Mouse (Mus musculus): ENCODE measurements at regions not wholly inside any gene's neighbourhood (a gene's known extent, or its start where the extent isn't known, plus 50 kb on each side); places are given as distances from the start of the nearest gene placed in this dataset.

DNA sequence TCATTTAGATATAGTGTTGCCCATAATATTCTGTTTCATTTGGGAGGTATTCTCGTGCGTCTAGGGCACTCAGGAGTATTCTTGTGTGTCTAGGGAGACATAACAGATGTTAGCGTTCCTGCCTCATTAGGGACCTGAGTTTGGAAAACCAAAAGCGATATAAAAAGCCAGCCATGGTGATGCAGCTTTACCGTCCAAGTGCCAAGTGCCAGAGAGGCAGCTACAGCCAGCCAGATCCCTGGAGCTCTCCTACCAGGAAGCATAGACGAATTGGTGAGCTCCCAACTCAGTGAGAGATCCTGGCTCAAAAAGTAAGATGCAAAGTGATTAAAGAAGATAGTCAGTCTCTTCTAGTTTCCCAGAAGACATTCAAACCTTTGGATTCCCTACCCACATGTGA is 308.3 kb upstream of the Sox9 start:
- intact Hi-C loops (cut with DNase I): no loop called here
- no peak for DNase-seq

DNA sequence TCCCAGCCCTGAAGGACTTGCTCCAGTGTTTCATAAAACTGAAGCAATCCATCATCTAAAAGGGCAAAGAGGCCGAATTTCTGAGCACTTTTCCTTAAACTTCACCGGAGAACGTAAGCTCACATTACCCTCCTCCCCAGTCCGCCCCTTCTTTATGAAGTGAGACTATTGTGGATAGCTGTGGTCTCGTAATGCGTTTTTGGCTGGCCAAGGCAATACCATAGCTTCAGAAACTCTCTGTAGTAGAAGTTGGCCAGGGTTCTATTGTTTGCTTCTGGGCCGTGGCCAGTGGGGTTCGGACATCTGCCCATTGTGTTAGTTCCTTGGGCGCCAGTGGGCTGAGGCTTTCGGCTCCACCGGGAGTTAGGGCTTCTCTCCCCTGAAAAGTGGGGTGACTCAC is 301.7 kb upstream of the Sox9 start:
- intact Hi-C loops (cut with DNase I): no loop called here
- no peak for DNase-seq

DNA sequence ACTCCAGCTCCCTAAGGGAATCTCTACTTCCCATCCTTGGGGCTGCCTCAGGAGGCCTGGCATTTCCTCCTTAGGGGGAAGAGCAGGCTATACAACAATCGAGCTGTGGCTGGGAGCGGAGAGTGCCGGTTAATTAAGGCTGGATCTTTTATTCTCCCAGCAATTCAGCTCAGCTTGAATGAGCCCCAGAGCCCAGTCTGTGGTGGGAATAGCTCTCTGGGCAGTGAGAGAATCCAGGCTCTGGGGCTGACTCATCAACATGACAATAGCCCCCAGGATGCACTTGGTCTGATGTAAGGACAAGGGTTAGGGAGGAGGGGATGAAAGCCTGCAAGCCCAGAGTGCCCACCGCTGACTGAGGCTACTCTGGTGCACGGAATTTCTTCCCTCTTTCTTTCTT is 280.2 kb upstream of the Sox9 start:
- DNase-seq: no peak
- intact Hi-C loops (cut with DNase I): no loop called here

DNA sequence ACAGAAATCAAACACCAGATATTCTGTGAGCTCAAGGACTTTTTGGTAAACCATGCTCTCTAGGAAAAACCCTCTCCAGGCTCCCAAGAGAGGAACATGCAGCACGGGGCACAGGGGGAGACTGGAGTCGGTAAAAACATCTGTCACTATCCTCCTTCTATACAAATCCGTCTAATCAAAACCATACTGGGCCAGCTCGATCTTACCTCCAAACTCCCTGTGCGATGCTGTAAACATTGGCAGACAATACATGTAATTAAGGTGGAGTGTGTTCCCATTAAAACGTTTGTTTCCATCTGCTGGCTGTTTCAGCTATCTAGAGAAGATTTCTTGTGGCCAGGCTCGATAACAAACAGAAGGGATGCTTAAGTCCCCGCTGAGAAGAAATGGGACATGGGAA is 262.9 kb upstream of the Sox9 start:
- intact Hi-C loops (cut with DNase I): no loop called here

DNA sequence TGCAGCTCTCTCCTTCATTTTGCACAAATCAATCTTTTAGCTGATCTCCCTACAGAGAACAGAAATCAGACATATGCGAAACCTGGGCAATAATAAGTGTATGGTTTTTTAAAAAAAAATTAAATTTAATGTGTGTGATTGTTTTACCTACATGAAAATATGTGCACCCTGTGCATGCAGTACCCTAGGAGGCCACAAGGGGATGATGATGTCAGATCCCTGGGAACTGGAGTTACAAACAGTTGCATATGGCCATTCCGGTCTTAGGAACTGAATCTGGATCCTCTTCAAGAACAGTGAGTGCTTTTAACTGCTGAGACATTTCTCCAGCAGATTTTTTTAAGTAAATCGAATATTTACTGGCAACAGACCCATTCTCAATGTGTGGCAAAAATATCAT is 257.0 kb upstream of the Sox9 start:
- DNase-seq: no peak
- intact Hi-C loops (cut with DNase I): no loop called here

More for the DNA sequence above, 262.9 kb upstream of the Sox9 start:
- no peak for DNase-seq

DNA sequence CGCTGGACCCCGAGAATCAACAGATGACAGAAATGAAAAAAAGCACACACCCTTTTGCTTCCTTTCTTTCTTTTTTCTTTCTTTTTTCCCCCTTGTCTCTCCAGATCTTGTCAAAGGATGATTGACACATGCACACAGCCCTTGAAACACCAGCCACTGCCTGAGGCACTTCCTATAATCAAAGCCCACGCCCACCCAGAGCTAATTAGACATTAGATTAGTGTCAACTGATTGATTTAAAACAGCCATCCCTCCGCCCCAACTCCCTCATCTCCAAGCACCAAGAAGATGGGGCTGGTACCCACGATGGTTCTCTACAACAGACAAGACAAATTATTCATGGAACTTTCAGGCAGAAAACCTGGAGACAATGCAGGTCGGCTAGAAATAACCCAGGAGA is 239.5 kb upstream of the Sox9 start:
- intact Hi-C loops (cut with DNase I): no loop called here
- no peak for DNase-seq

DNA sequence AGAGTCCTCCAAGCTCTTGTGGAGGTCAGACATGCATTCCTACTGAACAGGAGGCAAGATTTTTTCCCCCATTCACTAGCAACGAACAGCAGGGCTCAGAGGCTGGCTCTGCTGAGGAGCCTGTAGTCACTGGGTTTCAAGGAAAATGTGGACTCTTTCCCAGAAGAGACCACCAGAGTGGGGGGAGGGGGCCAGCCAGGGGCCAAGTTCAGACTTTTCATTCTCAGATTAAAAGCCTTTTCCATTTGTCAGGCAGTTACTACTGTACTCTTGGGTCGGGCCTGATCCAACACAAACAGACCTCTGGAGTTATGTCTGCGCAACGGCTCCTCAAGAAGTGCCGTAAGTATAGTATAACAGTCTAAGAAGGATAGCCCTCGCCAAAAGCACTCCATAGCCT is 238.6 kb upstream of the Sox9 start:
- DNase-seq: no peak
- intact Hi-C loops (cut with DNase I): no loop called here

DNA sequence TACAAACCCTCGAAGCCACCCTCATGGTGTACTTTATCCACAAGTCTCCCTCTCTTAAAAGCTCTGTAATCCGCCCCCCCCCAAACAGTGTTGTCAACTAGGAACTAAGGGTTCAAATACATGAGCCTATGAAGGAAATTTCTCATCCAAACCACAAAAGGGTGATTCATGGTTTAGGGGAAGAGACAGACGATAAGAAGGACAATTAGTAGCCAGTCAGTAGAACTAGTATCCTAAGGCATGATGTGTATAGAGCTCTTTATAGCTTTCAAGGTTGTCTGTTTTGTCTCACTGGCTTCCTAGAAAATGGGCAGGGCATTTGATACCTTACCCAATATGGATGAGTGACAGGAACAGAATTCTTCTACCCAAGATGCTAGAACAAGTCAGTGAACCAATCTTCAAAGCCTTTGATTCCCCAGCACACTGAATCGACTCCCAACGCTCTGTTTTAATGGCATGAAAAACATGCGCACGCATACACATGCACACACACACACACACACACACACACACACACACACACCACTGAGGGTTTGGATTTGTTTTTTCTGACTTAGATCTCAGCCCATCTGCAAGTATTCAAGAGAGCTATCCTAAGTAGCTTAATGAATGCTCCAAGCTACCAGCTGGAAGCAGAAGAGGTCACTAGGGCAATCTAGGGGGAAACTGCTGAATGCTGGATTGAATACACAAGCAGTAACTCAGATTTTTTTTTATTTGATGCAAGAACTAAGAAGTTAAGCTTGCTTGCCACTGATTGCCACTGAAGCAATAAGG is 236.6 kb upstream of the Sox9 start:
- intact Hi-C loops (cut with DNase I): no loop called here
- DNase-seq: no peak

DNA sequence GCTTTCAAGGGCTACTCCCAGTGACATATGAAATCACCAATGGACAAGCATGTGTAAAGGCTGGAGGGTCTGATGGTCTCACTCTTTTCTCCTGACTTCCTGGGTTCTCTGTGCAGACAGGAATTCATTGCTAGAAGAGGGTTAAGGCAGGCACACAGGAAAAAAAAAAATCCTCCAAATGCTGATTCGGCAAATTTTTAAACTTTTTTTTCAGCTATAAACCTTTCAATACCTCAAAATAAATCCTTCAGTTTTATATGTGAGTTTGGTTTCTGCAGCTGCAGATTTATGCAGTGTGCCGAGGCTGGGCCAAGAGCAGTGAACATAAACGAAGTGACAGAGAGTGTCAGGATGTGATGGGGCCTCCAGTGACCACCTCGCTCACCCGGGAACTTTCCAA is 235.9 kb upstream of the Sox9 start:
- intact Hi-C loops (cut with DNase I): no loop called here
- DNase-seq: no peak

DNA sequence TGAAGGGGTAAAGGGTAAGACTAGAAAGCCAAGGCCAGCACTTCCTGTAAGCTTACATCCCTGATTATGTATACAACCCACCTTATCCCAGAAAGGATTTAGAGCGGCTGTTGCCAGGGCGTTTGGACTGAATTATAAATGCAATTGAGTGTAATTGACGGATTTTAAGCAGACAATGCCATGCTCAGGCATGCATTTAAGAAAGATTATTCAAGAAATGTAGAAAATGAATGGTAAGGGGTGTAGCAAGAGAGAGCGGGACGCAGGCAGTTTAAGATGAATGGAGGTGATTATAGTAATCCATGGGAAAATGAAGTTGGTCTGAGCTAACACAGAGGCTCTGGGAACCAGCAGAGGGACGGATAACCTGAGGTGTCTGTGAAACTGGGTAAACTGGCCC is 229.2 kb upstream of the Sox9 start:
- intact Hi-C loops (cut with DNase I): no loop called here
- no peak for DNase-seq

DNA sequence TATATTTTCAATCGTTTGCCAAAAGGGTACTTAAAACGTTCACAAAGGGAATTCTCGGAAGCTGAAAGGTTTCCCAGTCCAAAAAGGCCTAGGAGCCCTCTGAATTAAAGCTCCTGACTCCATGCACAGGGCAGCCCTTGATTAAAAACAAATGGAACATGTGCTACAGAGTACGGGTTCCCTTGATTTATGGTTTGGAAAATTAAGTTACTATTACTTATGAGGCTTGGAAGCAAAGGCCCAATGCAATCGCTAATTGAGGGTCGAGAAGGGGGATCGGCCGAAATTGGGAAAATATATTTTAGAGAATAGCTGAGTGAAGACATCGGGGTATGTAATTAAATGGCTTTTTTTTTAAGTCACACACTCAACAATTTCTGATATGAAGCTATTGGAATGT is 219.0 kb upstream of the Sox9 start:
- DNase-seq: no peak
- intact Hi-C loops (cut with DNase I): no loop called here

DNA sequence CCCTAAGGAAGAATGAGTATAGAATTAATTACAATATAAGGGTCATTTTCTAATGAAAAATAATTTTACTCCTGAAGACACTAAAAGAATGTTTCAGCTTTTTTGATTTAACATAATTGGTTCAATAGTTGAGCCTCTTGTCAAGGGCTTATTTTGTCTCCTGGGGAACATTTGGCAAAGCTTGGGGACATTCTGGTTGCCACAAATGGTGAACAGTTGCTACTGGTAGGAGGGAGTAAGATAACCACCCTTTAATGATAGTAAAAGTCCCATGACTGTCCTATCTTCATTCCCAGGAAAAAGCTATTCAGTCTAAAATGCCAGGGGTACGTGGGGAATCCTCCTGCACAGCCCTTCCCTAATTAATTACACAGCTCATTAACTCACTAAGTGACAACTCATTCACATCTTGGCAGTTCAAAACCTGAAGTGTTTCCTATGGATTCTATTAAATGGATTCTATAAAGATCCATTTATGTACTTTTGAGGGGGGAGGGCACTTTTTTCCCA is 217.3 kb upstream of the Sox9 start:
- intact Hi-C loops (cut with DNase I): no loop called here
- no peak for DNase-seq

DNA sequence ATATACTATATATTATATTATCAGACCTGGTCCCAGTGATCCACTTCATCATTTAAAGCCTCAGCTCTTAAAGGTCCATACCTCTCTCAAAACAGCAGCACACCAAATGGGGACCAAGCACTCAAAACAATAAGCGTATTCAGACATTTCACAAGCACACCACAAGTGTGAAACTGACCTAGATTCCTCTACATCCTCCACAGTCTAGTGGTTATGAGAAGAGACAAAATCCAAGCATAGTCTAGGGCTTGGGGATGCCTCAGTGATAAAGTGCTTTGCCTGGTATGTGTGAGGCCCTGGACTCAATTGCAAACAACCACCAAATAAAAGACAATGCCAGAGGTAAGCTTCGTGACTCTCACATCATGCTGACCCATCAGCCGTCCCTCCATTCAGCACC is 216.0 kb upstream of the Sox9 start:
- no peak for DNase-seq
- intact Hi-C loops (cut with DNase I): no loop called here

DNA sequence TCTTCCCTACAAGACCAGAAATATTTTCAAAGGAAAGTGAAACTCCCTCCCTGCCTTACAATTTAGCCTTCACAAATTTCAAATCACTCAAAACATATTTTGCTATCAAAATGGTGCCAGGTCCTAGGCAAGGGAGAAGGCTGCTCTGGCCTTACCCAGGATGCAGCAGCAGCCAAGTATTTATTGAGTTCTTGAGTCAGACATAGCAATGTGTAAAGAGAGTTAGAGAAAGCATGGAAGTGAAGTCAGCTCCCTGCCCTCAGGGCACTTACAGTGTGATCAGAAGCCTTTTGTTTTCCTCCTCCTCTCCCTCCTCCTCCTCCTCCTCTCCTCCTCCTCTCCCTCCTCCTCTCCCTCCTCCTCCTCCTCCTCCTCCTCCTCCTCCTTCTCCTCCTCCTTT is 194.6 kb upstream of the Sox9 start:
- intact Hi-C loops (cut with DNase I): no loop called here

DNA sequence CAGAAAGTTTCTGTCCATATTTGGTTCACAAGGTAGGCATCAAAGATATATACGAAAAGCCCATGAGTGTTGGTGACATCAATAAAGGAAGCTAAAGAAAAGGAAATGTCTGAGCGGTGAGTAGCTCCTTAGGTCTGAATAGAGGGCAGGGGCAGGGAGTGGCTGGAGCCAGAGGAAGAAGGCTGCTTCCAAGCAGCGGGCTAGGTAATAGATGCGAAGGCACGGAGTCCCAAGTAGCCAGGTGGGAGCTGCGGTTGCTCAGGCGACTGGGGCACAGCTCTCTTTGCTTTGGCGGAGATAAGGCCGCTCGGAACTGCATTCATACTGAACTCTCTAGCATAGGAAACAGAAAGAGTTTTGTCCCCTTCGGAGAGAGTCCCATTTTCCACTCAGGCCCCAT is 193.9 kb upstream of the Sox9 start:
- no peak for DNase-seq
- intact Hi-C loops (cut with DNase I): no loop called here

More for the DNA sequence above, 194.6 kb upstream of the Sox9 start:
- DNase-seq: no peak

DNA sequence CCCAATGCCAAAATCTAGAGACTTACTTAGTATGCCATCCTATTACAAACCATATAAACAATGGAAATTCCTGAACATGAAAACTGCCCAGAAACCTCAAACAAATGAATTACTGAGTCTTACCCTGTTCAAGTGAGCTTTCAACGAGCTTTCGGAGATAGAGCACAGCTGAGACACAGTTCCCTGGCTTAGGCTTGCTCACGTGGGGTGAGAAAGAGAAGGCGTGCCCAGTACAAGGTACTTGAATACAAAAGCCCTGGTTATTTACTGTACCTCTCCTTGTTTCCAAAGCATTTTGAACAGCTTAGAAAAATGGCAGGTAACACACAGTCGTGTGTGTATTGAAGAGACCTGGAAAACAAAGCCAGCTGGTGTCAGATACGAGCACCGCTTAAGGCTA is 191.8 kb upstream of the Sox9 start:
- intact Hi-C loops (cut with DNase I): no loop called here
- DNase-seq: no peak

DNA sequence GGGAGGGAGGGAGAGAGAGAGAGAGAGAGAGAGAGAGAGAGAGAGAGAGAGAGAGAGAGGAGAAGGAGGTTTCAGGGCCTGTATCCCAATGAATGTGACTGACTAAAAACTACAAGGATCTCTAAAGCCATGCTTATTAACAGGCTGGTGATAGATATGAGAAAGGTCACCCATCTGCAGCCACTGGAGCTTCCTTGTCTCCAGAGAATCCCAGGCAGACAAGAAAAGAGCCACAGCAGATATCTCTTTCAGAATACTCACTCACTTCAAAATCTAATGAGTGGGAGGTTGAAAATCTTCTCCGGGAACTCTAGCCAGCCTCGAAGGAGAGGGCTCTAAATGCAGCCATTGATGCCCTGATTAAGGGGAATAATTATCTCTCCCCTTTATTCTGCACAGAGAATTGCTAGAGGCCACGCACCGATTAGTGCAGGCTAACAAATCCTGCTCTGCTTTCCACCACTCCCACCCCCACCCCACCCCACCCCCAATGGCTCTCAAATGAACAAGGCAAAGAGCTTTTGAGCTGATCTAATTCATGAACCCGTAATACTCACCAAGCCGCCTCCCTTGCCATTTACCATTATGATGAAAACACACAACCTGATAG is 189.5 kb upstream of the Sox9 start:
- intact Hi-C loops (cut with DNase I): no loop called here

DNA sequence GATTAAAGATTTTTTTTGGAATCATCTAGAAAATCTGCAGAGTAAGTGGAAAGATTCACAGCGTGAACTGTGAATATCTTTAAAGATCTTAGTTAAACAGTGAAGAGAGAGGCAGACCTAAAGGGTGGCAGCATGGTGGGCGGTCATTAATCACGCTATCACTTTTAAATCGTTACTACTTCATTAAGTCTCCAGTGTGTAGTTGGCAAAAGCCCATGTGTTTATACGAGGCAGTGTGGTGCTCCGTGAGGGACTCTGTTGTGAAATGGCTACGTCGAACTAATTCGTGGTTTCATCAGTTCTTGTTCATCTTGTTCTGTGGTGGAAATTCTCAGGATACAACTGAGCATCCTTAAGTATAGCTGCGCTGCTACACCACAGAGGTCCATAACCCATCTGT is 188.2 kb upstream of the Sox9 start:
- DNase-seq: no peak
- intact Hi-C loops (cut with DNase I): no loop called here

More for the DNA sequence above, 189.5 kb upstream of the Sox9 start:
- DNase-seq: no peak

DNA sequence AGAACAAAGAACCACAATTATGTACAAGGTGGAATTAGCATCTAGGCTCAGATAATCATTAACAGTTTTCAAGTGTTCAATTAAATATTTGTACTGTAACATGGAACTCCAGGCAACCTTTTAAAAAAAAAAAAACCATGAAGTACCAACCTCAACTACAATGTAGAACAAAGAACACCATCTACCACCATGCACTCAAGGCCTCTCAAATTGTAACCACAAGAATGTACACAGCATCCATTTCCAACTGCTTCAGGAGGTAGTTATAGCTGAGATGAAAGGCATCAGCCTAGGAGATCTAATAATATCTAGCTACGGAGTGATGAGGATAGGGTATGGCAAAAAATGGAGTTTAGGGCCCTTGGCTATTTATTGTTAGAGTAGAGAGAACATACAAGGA is 174.7 kb upstream of the Sox9 start:
- no peak for DNase-seq
- intact Hi-C loops (cut with DNase I): no loop called here

DNA sequence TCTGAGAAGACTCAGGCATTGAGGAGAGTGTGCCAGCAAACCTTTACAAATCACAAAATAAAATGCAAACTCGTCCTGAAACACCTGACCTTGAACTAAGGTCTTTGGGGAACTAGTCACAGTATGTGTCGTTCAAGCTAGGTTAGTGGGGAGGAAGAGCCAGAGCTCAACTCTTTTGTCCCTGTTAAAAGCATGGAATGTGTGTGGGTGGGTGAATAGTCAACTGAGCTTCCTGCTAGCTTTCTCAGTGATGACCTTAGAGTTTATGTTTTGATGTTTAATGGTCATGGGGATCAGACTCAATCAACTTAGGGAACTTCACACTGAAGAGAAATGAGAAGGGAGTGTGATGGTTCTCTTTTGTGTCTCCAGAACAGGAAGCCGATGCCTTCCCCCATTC is 172.7 kb upstream of the Sox9 start:
- intact Hi-C loops (cut with DNase I): no loop called here
- no peak for DNase-seq

DNA sequence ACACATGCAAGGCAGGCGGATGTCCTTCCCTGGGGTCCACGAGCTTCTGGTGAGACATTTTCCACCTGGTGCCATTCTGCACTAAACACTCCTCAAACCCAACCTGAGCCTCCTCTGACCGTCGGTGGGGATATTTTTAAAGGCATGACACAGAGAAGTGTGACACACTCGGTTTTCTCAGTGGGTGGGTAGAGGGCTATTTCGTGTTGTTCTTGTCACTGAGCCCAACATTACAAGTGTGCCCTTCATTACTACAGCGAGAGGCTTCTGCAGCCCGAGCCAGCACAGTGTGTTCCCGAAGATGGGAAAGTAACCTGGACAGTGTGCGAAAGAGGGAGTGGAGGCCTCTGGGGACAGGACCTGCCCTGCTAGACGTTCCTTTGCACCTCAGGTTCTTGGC is 171.0 kb upstream of the Sox9 start:
- intact Hi-C loops (cut with DNase I): no loop called here
- DNase-seq: no peak

DNA sequence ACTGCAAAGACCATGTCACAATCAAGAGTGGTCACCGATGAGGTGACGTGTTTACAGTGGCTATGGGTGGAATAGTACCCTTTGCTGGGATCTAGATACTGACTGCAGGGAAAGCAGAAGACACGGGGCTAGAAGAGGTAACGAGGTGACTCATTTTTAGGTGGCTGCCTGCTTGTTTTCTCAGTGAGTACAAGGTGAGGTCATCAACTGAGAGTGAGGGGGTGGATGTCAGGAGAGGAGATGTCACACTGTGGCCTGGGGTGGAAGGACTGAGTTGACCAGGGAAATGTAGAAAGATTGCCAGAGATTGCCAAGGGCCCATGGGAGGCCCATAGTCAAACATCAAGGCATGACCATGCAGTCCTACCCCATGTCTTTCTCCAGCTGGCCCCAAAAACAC is 166.4 kb upstream of the Sox9 start:
- DNase-seq: no peak
- intact Hi-C loops (cut with DNase I): no loop called here

DNA sequence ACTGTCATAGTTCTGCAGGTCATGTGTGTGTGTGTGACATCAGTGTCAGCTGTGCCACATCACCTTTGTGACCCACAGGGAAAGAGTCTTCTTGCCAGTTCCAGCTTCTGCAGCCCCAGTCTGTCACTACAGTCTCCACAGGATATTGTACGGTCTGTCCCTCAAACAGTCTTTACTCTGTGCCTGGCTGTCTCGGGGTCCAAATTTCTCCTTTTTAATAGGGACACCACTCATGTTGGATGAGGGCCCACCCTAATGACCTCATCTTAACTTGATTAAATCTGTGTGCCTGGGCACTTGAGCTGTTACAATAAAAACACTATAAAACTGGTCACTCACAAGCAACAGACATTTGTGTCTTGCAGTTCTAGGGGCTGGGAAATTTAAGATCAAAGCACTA is 165.1 kb upstream of the Sox9 start:
- DNase-seq: no peak
- intact Hi-C loops (cut with DNase I): no loop called here
